ENCODE assay signal across 9 mouse cellular contexts in the genomic region with DNA sequence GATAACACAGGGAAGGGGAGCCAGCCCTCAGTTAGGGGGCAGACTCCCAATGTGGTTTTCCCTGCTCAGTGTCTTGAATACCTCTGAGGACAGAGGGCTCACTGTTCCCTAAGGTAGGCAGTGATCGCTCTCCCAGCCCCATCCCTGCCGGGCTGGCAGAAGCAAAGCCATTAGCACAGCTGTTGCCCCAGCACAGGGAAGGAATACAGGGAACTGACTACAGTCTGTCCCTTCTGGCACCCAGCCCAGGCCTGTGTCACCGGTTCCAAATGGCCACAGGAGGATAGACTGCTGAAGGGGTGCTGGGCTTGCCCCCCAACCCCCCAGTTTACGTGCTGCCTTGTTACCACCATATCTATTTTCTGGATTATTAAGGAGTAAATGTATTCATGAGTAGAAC. TPM values are rescaled to one million over a fixed set of nuclear protein-coding genes. Genes with fewer than 3 reads are reported as not detected.
DNase-seq lines count a peak whose midpoint lies in the region; ATAC-seq lines count a peak whose summit lies in the region.
"Had no signal": no experiment of that assay in that cellular context is flagged by ENCODE, and none has a peak within 500 bp of the region (broad histone marks: within the 10 kb centered on the region; RNA-seq: fewer than 3 reads in every experiment).

No protein-coding gene starts in this region.

- no peak overlapping the region for H3K9ac ChIP-seq in forebrain, embryonic 11.5 days (ENCODE audit: low read length)
- no peak overlapping the region for H3K9ac ChIP-seq in embryonic facial prominence, embryonic 12.5 days
- peak overlapping the region; percentile 43 for H3K9ac ChIP-seq in heart, embryonic 16.5 days (ENCODE audit: low read length)
- H3K9ac ChIP-seq in limb, embryonic 13.5 days = peak overlapping the region; percentile 37
- no peak overlapping the region for H3K9ac ChIP-seq in stomach, embryonic 15.5 days

- peaks cover 27% of the 10 kb centered on the region for H3K4me1 ChIP-seq in forebrain, embryonic 10.5 days
- 0 out of 2 replicates have a peak, but pooled peaks cover 2% of the 10 kb centered on the region for H3K4me1 ChIP-seq in forebrain, embryonic 11.5 days (replicated peaks; ENCODE audit: control insufficient read depth, insufficient read depth, low read length)
- H3K4me1 ChIP-seq in embryonic facial prominence, embryonic 12.5 days = peaks cover 10% of the 10 kb centered on the region
- H3K4me1 ChIP-seq in heart, embryonic 16.5 days (ENCODE audit: control insufficient read depth, insufficient read depth, low read length) = peaks cover 72% of the 10 kb centered on the region
- H3K4me1 ChIP-seq in limb, embryonic 13.5 days = peaks cover 46% of the 10 kb centered on the region
- H3K4me1 ChIP-seq in stomach, embryonic 15.5 days = peaks cover 72% of the 10 kb centered on the region

- H3K27me3 ChIP-seq in forebrain, embryonic 10.5 days (ENCODE audit: poor library complexity, severe bottlenecking) = peaks cover 6% of the 10 kb centered on the region
- H3K27me3 ChIP-seq in forebrain, embryonic 11.5 days (ENCODE audit: control insufficient read depth, insufficient read depth, low read length) = no peaks in the 10 kb centered on the region
- no peaks in the 10 kb centered on the region for H3K27me3 ChIP-seq in embryonic facial prominence, embryonic 12.5 days
- no peaks in the 10 kb centered on the region for H3K27me3 ChIP-seq in heart, embryonic 16.5 days (ENCODE audit: control insufficient read depth, insufficient read depth, low read length)
- H3K27me3 ChIP-seq in limb, embryonic 13.5 days = no peaks in the 10 kb centered on the region
- no peaks in the 10 kb centered on the region for H3K27me3 ChIP-seq in stomach, embryonic 15.5 days (replicated peaks)
- H3K27me3 ChIP-seq: megakaryocyte, embryonic 14.5 days had no signal

- DNase-seq in forebrain, embryonic 10.5 days (ENCODE audit: extremely low spot score, low spot score) = no peak
- DNase-seq in forebrain, embryonic 11.5 days (ENCODE audit: low spot score) = no peak
- peak; percentile 17 for DNase-seq in 3T3-L1 (ENCODE audit: low read depth, low spot score)
- no peak for DNase-seq in urinary bladder, postnatal 10 days (ENCODE audit: low spot score)

- H3K36me3 ChIP-seq in forebrain, embryonic 10.5 days (replicated peaks) = peaks cover 7% of the 10 kb centered on the region; the same call in 1 of the 2 replicates
- no peaks in the 10 kb centered on the region for H3K36me3 ChIP-seq in forebrain, embryonic 11.5 days (ENCODE audit: control insufficient read depth, insufficient read depth, low read length)
- H3K36me3 ChIP-seq in embryonic facial prominence, embryonic 12.5 days = no peaks in the 10 kb centered on the region
- H3K36me3 ChIP-seq in heart, embryonic 16.5 days (ENCODE audit: control insufficient read depth, insufficient read depth) = peaks cover 5% of the 10 kb centered on the region; the same call in 1 of the 2 replicates
- peaks cover 9% of the 10 kb centered on the region; the same call in 1 of the 2 replicates for H3K36me3 ChIP-seq in limb, embryonic 13.5 days
- peaks cover 4% of the 10 kb centered on the region; the same call in 1 of the 2 replicates for H3K36me3 ChIP-seq in stomach, embryonic 15.5 days

- WGBS in forebrain, embryonic 10.5 days = 54% methylated on average over 4 of the region's 4 CpGs
- WGBS in forebrain, embryonic 11.5 days = 60% methylated on average over 4 of the region's 4 CpGs
- 41% methylated on average over 4 of the region's 4 CpGs for WGBS in embryonic facial prominence, embryonic 12.5 days
- 18% methylated on average over 4 of the region's 4 CpGs for WGBS in heart, embryonic 16.5 days
- 36% methylated on average over 4 of the region's 4 CpGs for WGBS in limb, embryonic 13.5 days
- 37% methylated on average over 4 of the region's 4 CpGs for WGBS in stomach, embryonic 15.5 days

- no peak; the same call in 1 of the 2 replicates for ATAC-seq in forebrain, embryonic 11.5 days (replicated peaks; ENCODE audit: low FRiP score)
- peak; percentile 58 for ATAC-seq in embryonic facial prominence, embryonic 12.5 days (ENCODE audit: insufficient number of reproducible peaks, insufficient read depth, low FRiP score, low TSS enrichment)
- peak; percentile 53; the same call in 1 of the 2 replicates for ATAC-seq in heart, embryonic 16.5 days (replicated peaks; ENCODE audit: extremely low read depth, insufficient read depth, low FRiP score)
- peak; percentile 60 for ATAC-seq in limb, embryonic 13.5 days (ENCODE audit: low FRiP score, low read depth)
- peak; percentile 30; the same call in 1 of the 2 replicates for ATAC-seq in stomach, embryonic 15.5 days (ENCODE audit: insufficient read depth, low FRiP score, low read depth)

- no peaks in the 10 kb centered on the region for H3K9me3 ChIP-seq in forebrain, embryonic 10.5 days
- H3K9me3 ChIP-seq in forebrain, embryonic 11.5 days (ENCODE audit: control insufficient read depth, low read length) = no peaks in the 10 kb centered on the region
- H3K9me3 ChIP-seq in embryonic facial prominence, embryonic 12.5 days = no peaks in the 10 kb centered on the region
- H3K9me3 ChIP-seq in heart, embryonic 16.5 days (replicated peaks; ENCODE audit: control insufficient read depth, low read length) = no peaks in the 10 kb centered on the region
- H3K9me3 ChIP-seq in limb, embryonic 13.5 days = no peaks in the 10 kb centered on the region
- H3K9me3 ChIP-seq in stomach, embryonic 15.5 days = no peaks in the 10 kb centered on the region
- H3K9me3 ChIP-seq: megakaryocyte, embryonic 14.5 days had no signal

- H3K4me2 ChIP-seq in forebrain, embryonic 11.5 days (ENCODE audit: low read depth, low read length, severe bottlenecking) = no peak overlapping the region
- no peak overlapping the region for H3K4me2 ChIP-seq in embryonic facial prominence, embryonic 12.5 days (replicated peaks)
- H3K4me2 ChIP-seq in heart, embryonic 16.5 days (ENCODE audit: low read depth, low read length) = peak overlapping the region; percentile 54
- peak overlapping the region; percentile 30 for H3K4me2 ChIP-seq in limb, embryonic 13.5 days (replicated peaks)
- peak overlapping the region; percentile 29; the same call in 1 of the 2 replicates for H3K4me2 ChIP-seq in stomach, embryonic 15.5 days

- H3K4me3 ChIP-seq in forebrain, embryonic 10.5 days = no peak overlapping the region
- H3K4me3 ChIP-seq in forebrain, embryonic 11.5 days (ENCODE audit: low read depth, low read length) = no peak overlapping the region
- no peak overlapping the region for H3K4me3 ChIP-seq in embryonic facial prominence, embryonic 12.5 days
- no peak overlapping the region for H3K4me3 ChIP-seq in heart, embryonic 16.5 days (ENCODE audit: low read length)
- H3K4me3 ChIP-seq in limb, embryonic 13.5 days = no peak overlapping the region
- H3K4me3 ChIP-seq in stomach, embryonic 15.5 days (replicated peaks) = no peak overlapping the region
- H3K4me3 ChIP-seq: megakaryocyte, embryonic 14.5 days had no signal

- peak overlapping the region; percentile 48; the same call in 1 of the 2 replicates for H3K27ac ChIP-seq in forebrain, embryonic 10.5 days
- no peak overlapping the region for H3K27ac ChIP-seq in forebrain, embryonic 11.5 days (ENCODE audit: low read depth, low read length)
- no peak overlapping the region; the same call in 1 of the 2 replicates for H3K27ac ChIP-seq in embryonic facial prominence, embryonic 12.5 days
- H3K27ac ChIP-seq in heart, embryonic 16.5 days (ENCODE audit: low read length) = peak overlapping the region; percentile 95
- H3K27ac ChIP-seq in limb, embryonic 13.5 days = peak overlapping the region; percentile 74
- H3K27ac ChIP-seq in stomach, embryonic 15.5 days = peak overlapping the region; percentile 74

RNA-seq across cellular contexts. Expression of a gene that starts 7.2 kb away (rescaled TPM):
- 39.5 and 41.5 TPM in 2 replicates for polyA plus RNA-seq in forebrain, embryonic 10.5 days (2016; fragmentation: Nextera tagmentation; extraction: Ambion mirVana)
- polyA plus RNA-seq in forebrain, embryonic 11.5 days (2014; fragmentation: Nextera tagmentation; extraction: Ambion mirVana) = 43.4 and 45.3 TPM in 2 replicates
- polyA plus RNA-seq in embryonic facial prominence, embryonic 12.5 days (2016; fragmentation: Nextera tagmentation; extraction: Ambion mirVana) = 54.3 and 58.1 TPM in 2 replicates
- 79.2 and 80.4 TPM in 2 replicates for polyA plus RNA-seq in heart, embryonic 16.5 days (2015; fragmentation: Nextera tagmentation; extraction: Ambion mirVana)
- 56.9 and 58.7 TPM in 2 replicates for polyA plus RNA-seq in limb, embryonic 13.5 days (2015; fragmentation: Nextera tagmentation; extraction: Ambion mirVana)
- polyA plus RNA-seq in stomach, embryonic 15.5 days (2015; fragmentation: Nextera tagmentation; extraction: Ambion mirVana) = 125 and 130 TPM in 2 replicates

RNA-seq across cellular contexts. Expression of a gene that starts 21.3 kb away (rescaled TPM):
- not detected in 2 replicates for polyA plus RNA-seq in forebrain, embryonic 10.5 days (2016; fragmentation: Nextera tagmentation; extraction: Ambion mirVana)
- polyA plus RNA-seq in forebrain, embryonic 11.5 days (2014; fragmentation: Nextera tagmentation; extraction: Ambion mirVana) = not detected in 2 replicates
- not detected in 2 replicates for polyA plus RNA-seq in embryonic facial prominence, embryonic 12.5 days (2016; fragmentation: Nextera tagmentation; extraction: Ambion mirVana)
- not detected in 2 replicates for polyA plus RNA-seq in heart, embryonic 16.5 days (2015; fragmentation: Nextera tagmentation; extraction: Ambion mirVana)
- polyA plus RNA-seq in limb, embryonic 13.5 days (2015; fragmentation: Nextera tagmentation; extraction: Ambion mirVana) = not detected in 2 replicates
- 0.42 and 0.79 TPM in 2 replicates for polyA plus RNA-seq in stomach, embryonic 15.5 days (2015; fragmentation: Nextera tagmentation; extraction: Ambion mirVana)

RNA-seq across cellular contexts. Expression of a gene that starts 41.5 kb away (rescaled TPM):
- polyA plus RNA-seq in forebrain, embryonic 10.5 days (2016; fragmentation: Nextera tagmentation; extraction: Ambion mirVana) = not detected in 2 replicates
- not detected in 2 replicates for polyA plus RNA-seq in forebrain, embryonic 11.5 days (2014; fragmentation: Nextera tagmentation; extraction: Ambion mirVana)
- not detected in 2 replicates for polyA plus RNA-seq in embryonic facial prominence, embryonic 12.5 days (2016; fragmentation: Nextera tagmentation; extraction: Ambion mirVana)
- 0.63 TPM in 1 of 2 replicates, not detected in the other for polyA plus RNA-seq in heart, embryonic 16.5 days (2015; fragmentation: Nextera tagmentation; extraction: Ambion mirVana)
- polyA plus RNA-seq in limb, embryonic 13.5 days (2015; fragmentation: Nextera tagmentation; extraction: Ambion mirVana) = 0.20 TPM in 1 of 2 replicates, not detected in the other
- 475 and 519 TPM in 2 replicates for polyA plus RNA-seq in stomach, embryonic 15.5 days (2015; fragmentation: Nextera tagmentation; extraction: Ambion mirVana)

Comparison
In these comparisons a context has a peak if more than half of its experiments do, and no peak if none do; other contexts are left out.
1. H3K27ac ChIP-seq: peak in forebrain, embryonic 10.5 days (single experiment), heart, embryonic 16.5 days (single experiment), limb, embryonic 13.5 days (single experiment) and stomach, embryonic 15.5 days (single experiment); none in forebrain, embryonic 11.5 days (single experiment) and embryonic facial prominence, embryonic 12.5 days (single experiment).
2. H3K4me2 ChIP-seq: peak in heart, embryonic 16.5 days (single experiment), limb, embryonic 13.5 days (single experiment) and stomach, embryonic 15.5 days (single experiment); none in forebrain, embryonic 11.5 days (single experiment) and embryonic facial prominence, embryonic 12.5 days (single experiment).
3. H3K9ac ChIP-seq: peak in heart, embryonic 16.5 days (single experiment) and limb, embryonic 13.5 days (single experiment); none in forebrain, embryonic 11.5 days (single experiment), embryonic facial prominence, embryonic 12.5 days (single experiment) and stomach, embryonic 15.5 days (single experiment).
4. RNA of a gene that starts 41.5 kb away (polyA plus RNA-seq): 475 to 519 TPM in stomach, embryonic 15.5 days; 0.63 TPM in heart, embryonic 16.5 days, not detected in forebrain, embryonic 10.5 days, not detected in forebrain, embryonic 11.5 days, not detected in embryonic facial prominence, embryonic 12.5 days and 0.20 TPM in limb, embryonic 13.5 days; every median in the first group is over 100 times any median in the second.